Mouse (Mus musculus) heart, postnatal 0 days (tissue): ENCODE data around the gene Rita1.

Experiments
- CTCF ChIP-seq: IDR thresholded peaks from 2 replicates; pipeline ENCODE4 v1.5.1; 2016; ENCODE audit warnings: antibody characterized with exemption, control low read depth, low read depth
- EP300 ChIP-seq: IDR thresholded peaks from 2 replicates; pipeline ENCODE4 v1.6.1; 2016; ENCODE audit warnings: antibody characterized with exemption, low read depth

DNA sequence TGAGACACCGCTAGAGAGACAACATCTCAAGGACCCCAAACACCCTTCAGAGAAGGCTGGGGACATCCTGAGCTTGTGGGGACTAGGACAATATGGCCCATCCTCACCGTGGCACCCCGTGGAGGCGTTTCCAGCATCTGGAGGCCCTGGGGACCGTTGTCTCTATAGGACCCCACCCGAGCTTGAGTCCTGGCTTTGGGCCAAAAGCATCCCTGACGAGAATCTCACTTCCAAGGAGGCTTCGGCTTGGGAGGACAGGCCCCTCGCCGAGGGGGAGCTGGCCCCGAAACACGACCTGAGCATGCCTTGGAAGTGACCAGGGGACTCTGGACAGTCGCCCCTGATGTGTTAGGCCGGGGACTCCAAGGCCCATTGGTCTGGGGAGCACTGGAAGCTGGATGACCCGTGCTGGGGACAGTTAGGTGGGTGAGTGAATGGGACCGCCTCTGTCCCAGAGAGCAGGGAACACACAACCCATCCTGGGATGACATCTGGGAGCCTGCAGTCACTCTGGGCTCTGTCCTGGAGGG lies 3.1 kb downstream of the Rita1 start:
- TF ChIP-seq CTCF (no peak), EP300 (no peak)
